Mouse (Mus musculus): Measurements from ENCODE around the gene 1110032F04Rik.

- TF ChIP-seq POLR2A (IDR thresholded peaks at IDR 0.05; ENCODE audit: borderline replicate concordance, extremely low read depth, insufficient read depth, insufficient read length, poor library complexity, severe bottlenecking), result no peak
- TF ChIP-seq CTCF (IDR thresholded peaks at IDR 0.05; ENCODE audit: borderline replicate concordance, extremely low read depth, insufficient read depth, insufficient read length), result peak; percentile 46; the same call in 1 of the 2 replicates
Observed at GRCm38 (mm10) chr3:68869691-68870567, 543 bp downstream of the 1110032F04Rik start.

Data from brain, embryonic 14.5 days (tissue).